Comparison of ENCODE assay signal across 5 mouse cellular contexts in the genomic region with DNA sequence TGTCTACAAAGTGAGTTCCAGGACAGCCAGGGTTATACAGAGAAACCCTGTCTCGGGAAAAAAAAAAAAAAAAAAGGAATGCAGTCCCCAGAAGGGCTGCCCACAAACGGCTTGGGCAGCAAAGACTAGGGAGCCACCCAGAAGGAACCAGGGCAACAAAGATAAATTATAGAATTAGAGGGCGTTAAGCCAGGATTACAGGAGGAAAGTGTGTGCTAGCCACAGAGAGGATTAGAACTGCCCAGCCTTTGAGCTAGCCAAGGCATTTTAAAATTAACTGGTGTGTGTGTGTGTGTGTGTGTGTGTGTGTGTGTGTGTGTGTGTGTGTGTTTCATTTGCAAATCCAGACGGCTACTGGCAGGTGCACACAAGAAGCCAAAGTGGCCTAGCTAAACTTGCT. TPM values are rescaled to one million over a fixed set of nuclear protein-coding genes. Genes with fewer than 3 reads are reported as not detected.
A peak's percentile ranks its signal among the peaks of the same experiment; 100 is the strongest.
DNase-seq lines count a peak whose midpoint lies in the region; TF ChIP-seq lines count a peak whose summit lies in the region.
"Not testable (repeated sequence)": the region's sequence is repeated elsewhere in the genome, so short reads cannot be mapped to it uniquely, and the experiment has no call there.
"Had no signal": no experiment of that assay in that cellular context is flagged by ENCODE, and none has a peak within 500 bp of the region (broad histone marks: within the 10 kb centered on the region; RNA-seq: fewer than 3 reads in every experiment).

No protein-coding gene starts in this region.

- not testable (repeated sequence) for H3K36me3 ChIP-seq in myocyte (ENCODE audit: control insufficient read depth, insufficient read depth)

- H3K79me2 ChIP-seq in myocyte (ENCODE audit: control insufficient read depth, insufficient read depth): not testable (repeated sequence)

- not testable (repeated sequence) for H3ac ChIP-seq in myocyte (ENCODE audit: control insufficient read depth, insufficient read length)

- not testable (repeated sequence) for H3K4me2 ChIP-seq in myocyte (ENCODE audit: low read depth)

- not testable (repeated sequence) for H3K27me3 ChIP-seq in myocyte (ENCODE audit: control insufficient read depth, insufficient read depth, insufficient read length)

- DNase-seq in retina, adult 2 months (ENCODE audit: low read depth, low spot score): peak; percentile 59
- DNase-seq in retina, postnatal 1 day: peak; percentile 75
- peak; percentile 46 for DNase-seq in retina, postnatal 7 days (ENCODE audit: low read depth, low spot score)

- H3K4me3 ChIP-seq in myocyte: not testable (repeated sequence)

- not testable (repeated sequence) for TF ChIP-seq POLR2A in myocyte (IDR thresholded peaks at IDR 0.05; ENCODE audit: insufficient read length, low read depth)

TF ChIP-seq in myocyte, 11 proteins besides CTCF, POLR2A, EP300 and RAD21:
- TF ChIP-seq MYOD1 (IDR thresholded peaks at IDR 0.05; ENCODE audit: control insufficient read depth in 1 of 3, insufficient read length in 2 of 3, low read depth in 2 of 3): peak; percentile 35 to 58 (median 36)
TF ChIP-seq in myocyte: peak in this region for 1; not testable (repeated sequence) for 10.

RNA-seq across cellular contexts. Expression of gene Lrrc1, which starts 30.3 kb away (rescaled TPM):
- 10.4 TPM for polyA plus RNA-seq in myocyte (2012; fragmentation: generic; extraction: Trizol)
- polyA plus RNA-seq: G1E had no signal
